Mouse (Mus musculus) left cerebral cortex, postnatal 36 days (tissue): ENCODE measurements around the gene Blm. TPM values are rescaled to one million over a fixed set of nuclear protein-coding genes. Genes with fewer than 3 reads are reported as not detected.

Experiments used
- DNase-seq, 2 experiments: peaks; one replicate each; pipeline ENCODE4 v3.0.0; 2021 to 2022; ENCODE audit warnings: low spot score in 2 of 2, mixed read lengths in 1 of 2
- intact Hi-C: fragments of 180-260 bp; cut with DNase I; formaldehyde crosslinking; loops from one replicate; pipeline ENCODE4 v1.15.1; 2025
- total RNA-seq, 2 experiments: library from RNA; stranded (reverse); gene quantifications; 2 replicates each; pipeline ENCODE4 v1.2.3; 2021

Blm gene
- total RNA-seq, 2 experiments from 2014 or later: 5.2 to 5.9 TPM

DNA sequence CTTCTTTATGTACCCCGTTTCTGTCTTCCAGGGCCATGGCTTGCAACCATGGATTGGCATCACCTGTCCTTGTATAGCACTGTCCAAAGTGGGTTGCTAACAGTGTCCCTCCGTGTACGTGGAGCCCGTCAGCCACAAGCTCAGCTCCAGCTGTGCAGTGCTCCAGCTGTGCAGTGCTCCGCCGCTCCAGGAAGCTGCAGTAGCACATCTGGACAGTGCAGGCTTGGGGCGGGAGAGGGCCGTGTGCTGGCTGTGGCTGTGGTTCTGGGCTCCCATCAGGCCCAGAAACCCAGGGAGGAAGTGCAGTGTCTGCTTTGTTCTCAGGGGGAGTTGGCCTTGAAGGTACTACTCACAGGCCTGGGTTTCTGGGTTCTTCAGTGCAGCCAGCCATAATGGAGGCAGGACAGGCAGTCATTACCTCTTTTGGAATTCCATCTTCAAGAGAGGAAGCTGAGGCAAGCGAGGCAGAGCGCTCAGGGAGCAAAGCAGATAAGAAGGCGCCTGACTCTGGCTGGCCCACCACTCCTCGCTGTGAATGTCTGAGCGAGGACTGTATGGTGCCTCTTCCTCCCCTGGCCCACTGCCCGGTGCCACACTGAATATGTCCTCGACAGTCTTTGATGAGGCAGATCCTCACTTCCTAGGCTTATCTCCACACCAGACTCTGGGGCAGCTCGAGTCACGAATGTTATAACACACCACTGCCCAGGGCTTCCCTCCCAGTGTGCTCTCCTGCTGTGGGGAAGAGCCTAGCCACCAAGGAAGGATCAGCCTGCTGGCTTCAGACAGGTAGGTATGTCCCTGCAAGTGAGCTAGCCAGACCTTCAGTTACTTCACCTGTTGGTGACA lies 90.3 kb downstream of the Blm start:
- intact Hi-C loops: no loop called here
- no peak for DNase-seq

DNA sequence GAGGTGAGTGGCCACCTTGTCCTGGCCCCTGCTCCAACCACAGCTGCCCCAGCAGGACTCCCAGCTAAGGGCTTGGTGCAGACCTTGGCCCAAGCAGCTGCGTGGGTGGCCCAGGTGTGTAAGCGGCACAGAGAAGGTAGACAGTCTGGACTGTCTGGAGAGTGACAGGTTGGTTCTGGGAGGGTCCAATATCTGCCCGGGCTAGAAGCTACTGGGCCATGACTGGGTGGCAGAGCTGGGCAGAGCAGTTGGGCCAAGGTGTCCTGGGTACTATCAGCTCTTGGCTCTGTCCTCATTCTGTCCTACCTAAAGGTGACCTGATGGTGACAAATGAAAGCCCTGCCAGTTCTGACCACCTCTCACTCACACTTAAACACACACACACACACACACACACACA lies 91.8 kb downstream of the Blm start:
- DNase-seq: no peak
- intact Hi-C loops: no loop called here

DNA sequence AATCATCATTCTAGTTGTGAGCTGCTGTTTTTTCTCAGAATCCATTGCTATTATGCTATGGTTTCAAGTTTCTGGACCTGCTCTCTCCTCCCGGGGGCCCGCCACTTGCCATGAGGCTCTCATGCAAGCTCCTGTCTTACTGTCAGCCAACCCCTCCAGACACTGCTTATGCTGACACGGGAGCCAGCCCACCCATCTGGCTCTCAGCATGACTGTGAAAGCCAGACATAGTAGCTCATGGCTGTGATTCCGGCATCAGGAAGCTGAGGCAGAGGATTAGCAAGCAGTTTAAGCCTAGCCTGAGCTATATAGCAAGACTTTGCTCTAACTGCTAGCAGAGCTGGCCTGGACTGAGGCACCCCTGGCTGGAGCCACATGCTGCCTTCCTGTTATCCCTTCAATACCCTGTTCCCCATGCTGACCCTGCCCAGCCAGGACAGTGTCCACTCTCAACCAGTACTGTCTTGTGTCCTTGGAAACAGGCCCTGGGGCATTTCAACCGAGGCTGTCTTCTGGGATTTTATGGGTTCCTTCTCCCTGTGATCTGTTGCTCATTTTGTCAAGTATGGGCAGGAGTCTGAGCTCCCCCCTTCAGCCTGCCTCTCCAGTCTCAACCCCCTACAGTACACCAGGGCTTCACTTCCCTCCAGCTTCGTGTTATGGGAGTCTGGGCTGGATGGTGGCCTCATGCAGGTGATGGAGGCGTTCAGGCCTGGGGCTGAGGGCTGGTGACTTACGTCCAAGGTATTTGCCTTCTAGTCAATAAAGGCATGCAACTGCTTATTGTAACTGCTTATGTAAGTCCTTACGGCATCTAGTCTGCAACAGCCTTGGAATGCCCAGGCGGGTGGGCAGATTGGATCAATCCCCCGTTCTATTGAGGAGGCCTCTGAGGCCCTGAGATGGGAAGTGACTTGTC lies 92.7 kb downstream of the Blm start:
- DNase-seq: no peak
- intact Hi-C loops: no loop called here

DNA sequence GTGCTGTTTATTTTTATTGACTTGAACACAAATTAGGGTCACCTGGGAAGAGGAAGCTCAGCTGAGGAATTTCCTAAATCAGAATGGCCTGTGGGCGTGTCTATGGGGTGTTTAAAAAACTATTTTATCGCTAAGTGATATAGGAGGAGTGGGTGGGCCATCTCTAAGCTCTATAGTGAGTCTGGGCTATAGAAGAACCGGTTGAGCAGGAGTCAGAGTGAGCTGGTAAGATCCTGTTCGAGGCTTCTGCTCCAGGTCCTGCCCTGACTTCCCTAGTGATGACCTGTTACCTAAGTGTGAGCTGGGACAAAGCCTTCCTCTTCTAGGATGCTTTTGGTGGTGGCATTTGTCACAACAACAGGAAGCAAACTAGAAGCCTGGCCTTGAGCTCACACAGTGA lies 94.2 kb downstream of the Blm start:
- no peak for DNase-seq
- intact Hi-C loops: no loop called here

DNA sequence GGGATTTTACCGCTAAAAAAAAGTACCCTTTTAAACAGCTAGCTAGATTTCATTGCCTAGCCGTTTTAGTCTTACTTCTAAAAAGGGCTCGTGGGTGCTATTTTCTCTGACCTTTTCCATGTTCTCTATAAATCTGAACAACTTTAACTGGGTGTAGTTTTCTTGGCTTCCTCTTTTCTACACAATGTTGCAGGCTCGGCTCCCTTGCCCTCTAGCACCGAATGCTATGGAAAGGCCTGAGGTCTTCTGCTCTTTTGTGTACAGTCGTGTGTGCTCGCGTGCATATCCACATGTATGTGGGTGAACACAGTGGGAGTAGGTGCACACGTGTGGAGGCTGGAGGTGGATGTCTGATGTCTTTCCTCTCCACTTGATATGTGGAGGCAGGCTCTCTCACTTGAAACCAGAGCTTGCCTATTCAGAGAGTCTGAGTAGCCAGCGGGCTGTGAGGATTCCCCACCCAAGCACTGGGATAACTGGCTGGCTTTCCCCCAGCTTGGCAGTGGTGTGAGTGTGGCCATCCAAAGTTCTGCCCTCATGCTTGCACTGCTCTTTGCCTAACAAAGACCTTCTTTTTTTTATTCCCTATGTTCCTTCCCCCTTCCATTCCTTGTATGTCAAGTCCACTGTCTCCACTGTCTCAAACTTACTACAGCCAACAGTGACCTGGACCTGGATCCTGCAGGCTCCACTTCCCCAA lies 95.0 kb downstream of the Blm start:
- DNase-seq: peak in 1 of 2 experiments; percentile 29
- intact Hi-C loops: no loop called here

DNA sequence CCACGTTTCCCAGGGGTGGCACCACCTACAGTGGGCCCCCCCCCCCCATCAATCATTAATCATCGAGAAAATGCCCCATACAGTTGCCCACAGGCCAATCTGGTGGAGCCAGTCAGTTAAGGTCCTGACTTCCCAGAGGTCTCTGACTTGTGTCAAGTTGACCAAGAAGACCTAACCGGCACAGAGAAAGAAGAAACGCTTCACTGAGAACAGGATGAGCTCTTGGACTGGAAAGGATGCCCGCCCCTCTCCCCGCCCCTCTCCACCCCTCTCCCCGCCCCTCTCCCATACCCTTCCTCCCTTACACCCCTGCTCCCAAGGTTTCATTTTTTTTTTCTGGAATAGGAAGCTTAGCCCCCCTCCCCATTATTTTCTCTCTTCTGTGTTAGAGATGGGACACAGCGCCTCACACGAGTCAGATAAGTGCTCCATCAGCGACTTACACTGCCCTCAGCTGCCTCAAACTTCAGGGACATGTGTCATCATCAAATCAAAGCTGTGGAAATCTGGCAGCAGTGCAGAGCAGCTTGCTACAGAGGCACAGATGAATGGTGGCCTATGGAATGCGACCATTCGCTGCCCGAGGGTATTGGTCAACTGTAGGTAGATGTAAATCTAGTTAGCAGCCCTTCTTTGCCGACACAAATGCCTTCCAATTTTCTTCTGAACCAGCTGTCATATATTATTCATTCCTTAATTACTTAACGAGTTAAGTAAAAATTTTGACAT lies 95.7 kb downstream of the Blm start:
- intact Hi-C loops: no loop called here
- DNase-seq: no peak

DNA sequence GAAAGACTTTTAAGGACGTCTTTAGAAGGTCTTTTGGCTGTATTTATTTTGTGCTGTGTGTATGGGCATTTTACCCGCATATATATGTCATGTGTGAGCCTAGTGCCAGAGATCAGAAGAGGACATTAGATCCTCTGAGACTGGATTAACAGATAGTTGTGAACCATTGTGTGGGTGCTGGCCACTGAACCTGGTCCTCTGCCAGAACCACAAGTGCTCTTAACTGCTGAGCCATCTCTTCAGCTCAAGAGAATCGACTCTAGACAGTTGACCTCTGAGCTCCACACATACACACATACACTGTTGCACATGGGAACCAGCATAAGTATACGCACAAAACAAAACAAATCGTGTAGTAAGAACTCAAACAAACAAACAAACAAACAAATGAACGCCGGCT lies 98.3 kb downstream of the Blm start:
- intact Hi-C loops: no loop called here
- no peak for DNase-seq

DNA sequence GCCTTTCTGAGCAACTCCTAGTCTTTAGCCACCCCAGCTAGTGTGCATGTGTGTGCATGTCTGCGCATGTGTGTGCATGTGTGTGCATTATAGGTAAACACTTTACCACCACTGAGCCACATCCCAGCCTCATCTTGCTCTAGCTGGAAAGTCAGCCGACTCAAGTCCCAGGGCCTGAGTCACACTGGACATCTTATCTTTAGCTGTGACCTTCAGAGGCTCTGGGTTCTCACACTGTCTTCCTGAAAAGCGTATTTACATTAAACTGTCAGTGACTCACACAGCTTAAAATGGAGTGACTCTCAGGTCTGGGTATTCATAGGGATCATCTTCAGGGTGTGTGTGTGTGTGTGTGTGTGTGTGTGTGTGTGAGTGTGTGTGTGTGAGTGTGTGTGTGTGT lies 99.3 kb downstream of the Blm start:
- intact Hi-C loops: no loop called here
- DNase-seq: no peak

DNA sequence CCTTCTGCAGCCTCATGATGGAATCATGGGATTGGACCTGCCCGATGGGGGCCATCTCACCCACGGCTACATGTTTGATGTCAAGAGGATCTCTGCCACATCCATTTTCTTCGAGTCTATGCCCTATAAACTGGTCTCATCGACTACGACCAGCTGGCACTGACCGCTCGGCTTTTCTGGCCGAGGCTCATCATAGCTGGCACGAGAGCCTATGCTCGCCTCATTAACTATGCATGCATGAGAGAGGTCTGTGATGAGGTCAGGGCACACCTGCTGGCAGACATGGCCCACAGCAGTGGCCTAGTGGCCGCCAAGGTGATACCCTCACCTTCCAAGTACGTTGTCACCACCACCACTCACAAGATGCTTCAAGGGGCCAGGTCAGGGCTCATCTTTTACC lies 105.3 kb downstream of the Blm start:
- intact Hi-C loops: no loop called here
- DNase-seq: no peak

DNA sequence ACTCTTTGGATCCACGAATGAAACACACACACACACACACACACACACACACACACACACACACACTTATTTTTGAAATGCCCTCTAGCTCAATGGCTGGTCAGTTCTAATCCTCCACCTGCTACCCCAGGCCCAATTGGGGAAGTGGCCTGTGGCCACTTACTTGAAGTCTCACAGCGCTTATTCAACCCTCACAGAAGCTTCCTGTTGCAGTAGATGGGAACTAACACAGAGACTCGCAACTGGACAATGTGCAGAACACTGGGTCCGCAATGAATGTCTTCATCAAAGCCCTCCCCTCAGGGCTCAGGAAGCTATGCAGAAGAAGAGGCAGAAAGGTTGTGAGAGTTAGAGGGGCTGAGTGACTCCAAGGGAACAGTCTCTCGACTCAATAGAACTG lies 107.2 kb downstream of the Blm start:
- DNase-seq: no peak
- intact Hi-C loops: no loop called here

DNA sequence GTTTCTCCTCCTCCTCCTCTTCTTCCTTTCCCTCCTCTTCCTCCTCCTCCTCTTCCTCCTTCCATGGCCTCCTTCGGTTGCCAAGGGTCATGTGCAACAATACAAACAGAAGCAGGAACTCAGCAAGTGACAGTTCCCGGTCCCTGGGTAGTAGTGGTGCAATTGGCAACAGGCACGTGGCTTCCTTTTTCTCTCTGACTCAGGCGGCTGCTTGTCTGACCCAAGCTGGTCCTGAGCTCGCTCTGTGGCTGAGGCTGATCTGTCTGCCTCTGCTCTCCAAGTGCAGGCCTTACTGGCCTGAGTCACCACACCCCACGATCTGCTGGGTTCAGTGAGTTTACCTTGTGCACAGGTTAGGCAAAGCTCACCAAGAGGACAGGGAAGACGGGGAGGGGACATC lies 108.6 kb downstream of the Blm start:
- intact Hi-C loops: no loop called here

DNA sequence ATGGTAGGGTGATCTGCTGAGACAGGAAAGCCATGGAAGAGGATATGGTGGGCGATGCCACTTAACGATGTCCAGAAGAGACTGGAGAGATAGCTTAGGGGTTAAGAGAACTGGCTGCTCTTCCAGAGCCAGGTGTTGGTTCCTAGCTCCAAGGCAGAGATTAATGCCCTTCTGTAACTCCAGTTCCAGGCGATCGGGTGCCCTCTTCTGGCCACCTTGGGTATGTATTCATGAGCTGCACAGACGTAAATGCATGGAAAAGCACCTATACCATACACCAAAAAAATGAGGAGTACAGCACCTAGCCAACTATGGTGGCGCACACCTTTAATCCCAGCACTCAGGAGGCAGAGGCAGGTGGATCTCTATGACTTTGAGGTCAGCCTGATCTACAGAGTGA lies 110.2 kb downstream of the Blm start:
- DNase-seq: no peak
- intact Hi-C loops: no loop called here

More for the DNA sequence above, 108.6 kb downstream of the Blm start:
- DNase-seq: no peak

DNA sequence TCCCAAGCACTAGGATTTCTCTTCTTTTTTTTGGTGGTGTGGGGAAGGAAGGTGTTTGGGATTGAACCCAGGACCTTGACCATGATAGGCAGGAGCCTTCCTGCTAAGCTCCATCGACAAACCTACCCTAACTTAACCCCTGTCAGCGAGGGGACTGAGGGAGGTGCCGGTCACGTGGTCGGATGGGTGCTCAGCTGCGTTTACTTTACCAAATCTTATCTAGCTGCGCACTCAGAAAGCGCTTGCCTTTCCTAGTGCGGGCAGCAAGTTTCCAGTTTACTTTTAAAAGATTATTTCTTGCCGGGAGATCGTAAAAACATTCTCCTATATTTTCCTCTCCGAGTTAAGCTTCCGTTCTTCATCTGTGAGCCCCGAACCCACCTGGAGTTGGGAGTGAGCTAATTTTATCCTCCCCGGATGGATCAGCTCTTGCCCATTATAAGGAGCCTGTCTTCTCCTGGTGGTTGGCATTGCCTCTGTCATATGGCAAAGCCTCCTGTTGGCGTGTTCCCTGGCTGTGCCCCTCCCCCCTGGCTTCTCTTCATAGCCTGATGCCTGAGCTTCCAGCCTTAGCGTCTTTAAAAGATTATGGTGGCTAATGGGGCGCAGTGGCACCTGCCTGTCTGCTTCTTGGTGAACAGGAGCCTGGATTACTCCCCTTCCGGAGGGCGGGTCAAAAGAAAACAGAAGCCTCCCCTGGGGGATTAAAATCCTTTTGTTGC lies 112.0 kb downstream of the Blm start:
- DNase-seq: no peak
- intact Hi-C loops: no loop called here

DNA sequence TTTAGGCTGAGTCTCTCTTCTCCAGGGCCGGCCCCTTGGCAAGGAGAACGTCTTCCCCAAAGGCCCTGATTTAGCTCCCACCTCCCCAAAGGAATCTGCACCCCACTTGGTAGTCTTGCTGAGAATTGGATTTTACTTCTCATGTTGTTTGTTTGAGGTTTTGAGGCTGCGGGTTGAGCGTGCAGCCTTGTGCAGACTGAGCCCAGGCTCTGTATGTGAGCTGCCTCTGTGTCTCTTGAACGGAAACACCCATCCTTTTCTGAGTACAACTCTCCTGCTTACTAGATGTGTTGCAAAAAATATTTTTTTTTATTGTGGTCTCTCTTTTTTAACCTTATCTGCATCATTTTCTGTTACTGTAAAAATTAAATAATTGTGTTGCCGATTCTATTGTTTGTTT lies 113.3 kb downstream of the Blm start:
- intact Hi-C loops: no loop called here
- DNase-seq: no peak

DNA sequence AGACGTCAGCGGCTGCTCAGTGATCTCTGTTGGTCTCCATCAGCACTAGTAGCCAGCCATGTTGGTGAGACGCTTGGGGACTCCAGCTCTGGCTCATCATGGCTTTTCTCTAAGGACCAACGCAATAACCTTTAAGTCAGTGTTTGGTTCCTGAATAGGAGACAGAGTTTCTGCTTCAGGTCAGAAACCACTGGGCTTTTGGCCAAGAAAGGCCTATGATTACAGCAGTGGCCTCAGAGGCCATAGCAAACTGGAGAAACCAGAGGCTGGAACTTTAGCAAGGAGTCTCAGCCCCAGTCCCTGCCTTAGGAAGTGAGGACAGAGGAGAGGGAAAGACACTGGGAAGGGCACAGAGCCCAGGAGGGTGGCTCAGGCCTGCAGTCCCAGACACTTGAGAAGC lies 114.3 kb downstream of the Blm start:
- no peak for DNase-seq
- intact Hi-C loops: loop anchor here (1.0 kb wide), 1 partner anchor 41 kb away; no protein-coding TSS in a partner anchor

DNA sequence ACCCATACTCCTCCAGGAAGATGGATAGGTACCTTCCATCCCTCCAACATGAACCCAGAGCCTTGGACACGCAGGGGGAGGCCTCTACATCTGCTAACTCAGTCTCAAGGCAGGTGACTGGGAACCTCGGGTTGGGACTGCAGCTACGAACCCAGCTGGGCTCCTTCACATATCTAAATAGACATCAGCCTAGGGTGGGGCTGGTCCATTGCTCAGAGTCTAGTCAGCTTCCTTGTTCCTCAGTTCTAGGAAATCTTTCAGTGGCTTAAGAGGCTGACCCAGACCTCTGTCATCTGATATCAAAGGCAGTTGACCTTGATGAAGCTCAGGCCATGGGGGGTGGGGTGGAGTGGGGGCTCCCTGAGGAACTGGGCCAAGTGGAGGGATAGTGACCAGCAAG lies 115.6 kb downstream of the Blm start:
- no peak for DNase-seq
- intact Hi-C loops: no loop called here

DNA sequence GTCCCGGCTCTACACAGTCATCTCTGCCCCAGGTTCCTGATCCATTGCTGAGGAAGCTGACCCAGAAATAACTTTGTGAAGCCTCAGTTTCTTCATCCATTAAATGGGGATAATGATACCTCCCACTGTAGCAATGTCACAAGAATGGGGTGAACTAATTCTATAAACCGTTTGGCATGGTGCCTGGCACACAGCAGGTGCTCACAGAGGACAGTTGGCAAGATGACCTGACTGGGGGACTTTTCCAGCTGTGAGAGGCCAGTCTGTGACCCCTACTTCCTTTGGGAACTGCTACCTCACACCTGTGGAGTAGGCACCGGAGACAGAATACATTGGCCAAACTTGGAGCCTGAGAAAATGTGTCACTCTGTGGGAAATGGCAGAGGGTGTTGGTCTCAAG lies 116.9 kb downstream of the Blm start:
- intact Hi-C loops: no loop called here
- no peak for DNase-seq

DNA sequence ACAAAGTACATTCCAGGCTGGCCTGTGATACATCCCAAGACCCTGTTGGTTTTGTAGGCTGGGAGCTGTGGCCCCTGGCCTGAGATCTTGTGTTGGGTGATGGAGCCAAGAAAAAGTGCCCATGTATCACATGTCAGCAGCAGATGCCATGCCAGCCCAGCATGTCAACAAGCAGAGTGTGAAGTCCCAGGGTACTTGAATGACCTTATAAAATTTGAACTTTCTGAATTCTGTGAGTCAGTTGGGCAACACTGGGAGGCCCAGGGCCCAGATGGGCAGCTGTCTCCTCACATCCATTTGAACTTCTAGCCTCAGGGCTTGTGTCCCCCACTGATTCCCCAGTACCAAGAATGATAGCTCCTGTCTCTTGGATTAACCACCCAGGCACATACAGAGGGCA lies 117.3 kb downstream of the Blm start:
- DNase-seq: no peak
- intact Hi-C loops: no loop called here

DNA sequence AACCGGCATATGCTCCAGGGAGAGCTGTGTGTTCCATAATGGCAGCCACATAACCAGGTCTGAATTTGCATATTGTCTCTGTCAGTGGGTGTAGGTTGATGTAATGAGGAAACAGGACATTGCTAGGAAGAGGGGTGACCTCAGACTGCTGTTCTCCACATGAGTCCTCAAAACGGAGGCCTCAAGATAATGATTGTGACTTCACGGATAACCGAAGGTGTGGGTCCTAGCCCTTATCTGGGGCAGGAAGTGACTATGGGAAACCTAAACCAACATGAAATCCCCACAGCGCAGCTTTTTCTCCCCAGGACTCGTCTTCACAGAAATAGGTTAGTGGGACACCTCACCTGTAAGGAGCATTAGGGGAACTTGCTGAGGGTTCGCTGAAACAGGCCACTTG lies 118.0 kb downstream of the Blm start:
- no peak for DNase-seq
- intact Hi-C loops: no loop called here
